Mouse (Mus musculus): ENCODE measurements around the gene Bach2. TPM values are rescaled to one million over a fixed set of nuclear protein-coding genes. Genes with fewer than 3 reads are reported as not detected.
A peak's percentile ranks its signal among the peaks of the same experiment; 100 is the strongest.

The Bach2 gene
- polyA plus RNA-seq, 1 experiment from 2014 or later = 21.9 TPM

GRCm38 (mm10) chr4:32319327-32319726 is 80.7 kb downstream of the Bach2 start:
- H3K4me1 ChIP-seq (ENCODE audit: control insufficient read depth, insufficient read depth, low read length) = 0 out of 2 replicates have a peak, but pooled peaks cover 5% of the 10 kb centered on the region
- WGBS = 94% methylated on average over 3 of the region's 3 CpGs

DNA sequence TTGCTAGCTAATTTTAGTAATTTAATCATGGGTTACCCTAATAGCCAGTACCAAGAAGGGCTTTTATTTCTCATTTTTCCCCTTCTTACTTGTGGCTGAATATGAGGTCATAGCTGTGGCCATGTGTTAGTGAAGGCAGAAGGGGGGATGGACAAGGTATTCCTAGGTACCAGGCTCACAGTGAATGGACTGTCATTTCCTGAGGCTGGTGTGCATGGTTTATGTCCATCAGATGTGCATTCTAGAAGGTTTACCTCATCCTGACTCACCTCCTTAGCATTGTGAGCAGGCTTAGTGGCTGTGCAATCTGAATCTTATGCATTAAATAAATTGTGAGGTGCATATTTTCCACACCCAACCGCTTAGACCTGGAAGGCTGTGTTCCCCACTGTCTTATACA is 81.4 kb downstream of the Bach2 start:
- DNase-seq (ENCODE audit: low spot score) (no peak), ATAC-seq (no peak)
- Histone ChIP-seq H3K4me3 (ENCODE audit: low read depth, low read length) (no peak overlapping the region), H3K36me3 (ENCODE audit: control insufficient read depth, insufficient read depth, low read length) (peaks cover 13% of the 10 kb centered on the region), H3K27me3 (replicated peaks; ENCODE audit: control insufficient read depth, insufficient read depth, low read length) (no peaks in the 10 kb centered on the region), H3K9me3 (replicated peaks; ENCODE audit: control insufficient read depth, low read length) (0 out of 2 replicates have a peak, but pooled peaks cover 4% of the 10 kb centered on the region), H3K9ac (ENCODE audit: low read length) (no peak overlapping the region), H3K4me2 (ENCODE audit: low read length) (no peak overlapping the region), H3K4me1 (ENCODE audit: control insufficient read depth, insufficient read depth, low read length) (peaks cover 9% of the 10 kb centered on the region), H3K27ac (ENCODE audit: low read depth, low read length) (no peak overlapping the region)
- 92% methylated on average over 1 of the region's 1 CpGs for WGBS

More at GRCm38 (mm10) chr4:32319327-32319726, 80.7 kb downstream of the Bach2 start:
- no peak overlapping the region for H3K9ac ChIP-seq (ENCODE audit: low read length)
- ATAC-seq = no peak
- no peak overlapping the region for H3K4me3 ChIP-seq (ENCODE audit: low read depth, low read length)
- 0 out of 2 replicates have a peak, but pooled peaks cover 4% of the 10 kb centered on the region for H3K9me3 ChIP-seq (replicated peaks; ENCODE audit: control insufficient read depth, low read length)
- no peak overlapping the region for H3K4me2 ChIP-seq (ENCODE audit: low read length)
- DNase-seq (ENCODE audit: low spot score) = no peak
- H3K36me3 ChIP-seq (ENCODE audit: control insufficient read depth, insufficient read depth, low read length) = peaks cover 13% of the 10 kb centered on the region
- no peaks in the 10 kb centered on the region for H3K27me3 ChIP-seq (replicated peaks; ENCODE audit: control insufficient read depth, insufficient read depth, low read length)
- H3K27ac ChIP-seq (ENCODE audit: low read depth, low read length) = no peak overlapping the region

DNA sequence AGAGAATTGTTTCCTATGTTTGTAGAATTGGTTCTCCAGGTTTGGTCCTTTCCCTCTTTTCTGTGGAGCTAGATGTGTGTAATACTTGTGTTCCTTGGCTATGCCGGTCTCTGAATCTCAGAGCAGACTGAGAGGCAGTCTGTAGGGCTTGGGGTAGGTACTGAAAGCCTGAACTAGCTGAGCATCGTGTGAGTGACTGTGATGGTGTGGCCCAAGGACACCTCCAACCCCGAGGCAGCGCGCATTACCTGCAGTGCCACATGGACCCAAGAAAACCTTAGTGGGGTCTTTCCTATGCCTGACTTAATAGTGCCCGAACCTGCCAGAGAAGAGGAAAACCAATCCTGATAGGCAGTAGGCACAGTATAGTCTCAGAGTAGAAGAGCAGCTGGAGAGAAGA is 85.5 kb downstream of the Bach2 start:
- DNase-seq (ENCODE audit: low spot score) (no peak), ATAC-seq (no peak)
- Histone ChIP-seq H3K4me3 (ENCODE audit: low read depth, low read length) (no peak overlapping the region), H3K9me3 (replicated peaks; ENCODE audit: control insufficient read depth, low read length) (0 out of 2 replicates have a peak, but pooled peaks cover 4% of the 10 kb centered on the region), H3K27me3 (replicated peaks; ENCODE audit: control insufficient read depth, insufficient read depth, low read length) (no peaks in the 10 kb centered on the region), H3K4me2 (ENCODE audit: low read length) (no peak overlapping the region), H3K36me3 (ENCODE audit: control insufficient read depth, insufficient read depth, low read length) (no peaks in the 10 kb centered on the region), H3K4me1 (ENCODE audit: control insufficient read depth, insufficient read depth, low read length) (peaks cover 39% of the 10 kb centered on the region), H3K9ac (ENCODE audit: low read length) (no peak overlapping the region), H3K27ac (ENCODE audit: low read depth, low read length) (no peak overlapping the region)
- 94% methylated on average over 6 of the region's 6 CpGs for WGBS

GRCm38 (mm10) chr4:32324967-32325366 is 86.4 kb downstream of the Bach2 start:
- no peak overlapping the region for H3K4me2 ChIP-seq (ENCODE audit: low read length)
- no peak overlapping the region for H3K27ac ChIP-seq (ENCODE audit: low read depth, low read length)
- H3K9me3 ChIP-seq (replicated peaks; ENCODE audit: control insufficient read depth, low read length) = 0 out of 2 replicates have a peak, but pooled peaks cover 4% of the 10 kb centered on the region
- no peaks in the 10 kb centered on the region for H3K36me3 ChIP-seq (ENCODE audit: control insufficient read depth, insufficient read depth, low read length)
- ATAC-seq (no peak), DNase-seq (ENCODE audit: low spot score) (no peak)
- 55% methylated on average over 4 of the region's 4 CpGs for WGBS
- H3K4me3 ChIP-seq (ENCODE audit: low read depth, low read length) = no peak overlapping the region
- H3K27me3 ChIP-seq (replicated peaks; ENCODE audit: control insufficient read depth, insufficient read depth, low read length) = no peaks in the 10 kb centered on the region
- no peak overlapping the region for H3K9ac ChIP-seq (ENCODE audit: low read length)
- peaks cover 39% of the 10 kb centered on the region for H3K4me1 ChIP-seq (ENCODE audit: control insufficient read depth, insufficient read depth, low read length)

DNA sequence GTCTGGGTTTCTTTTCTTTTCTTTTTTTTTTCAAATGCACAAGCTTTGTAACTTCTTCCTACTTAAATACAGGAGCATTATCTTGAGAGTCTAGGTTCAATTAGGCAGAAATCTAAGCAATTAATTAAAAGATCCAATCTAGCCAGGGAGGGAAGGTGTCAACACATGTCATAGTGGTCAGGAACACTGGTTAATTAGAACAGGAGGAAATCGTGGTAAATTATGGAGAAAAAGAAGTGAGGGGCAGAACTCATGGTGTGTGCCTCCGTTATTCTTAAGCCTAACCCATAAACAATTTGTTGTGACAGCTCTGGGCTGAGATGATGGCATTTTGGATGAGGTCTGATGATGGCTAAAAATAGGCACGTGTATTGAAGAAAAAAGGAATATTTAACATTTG is 87.0 kb downstream of the Bach2 start:
- Histone ChIP-seq H3K4me2 (ENCODE audit: low read length) (peak overlapping the region; percentile 1; the same call in 1 of the 2 replicates), H3K9me3 (replicated peaks; ENCODE audit: control insufficient read depth, low read length) (0 out of 2 replicates have a peak, but pooled peaks cover 4% of the 10 kb centered on the region), H3K27me3 (replicated peaks; ENCODE audit: control insufficient read depth, insufficient read depth, low read length) (no peaks in the 10 kb centered on the region), H3K36me3 (ENCODE audit: control insufficient read depth, insufficient read depth, low read length) (no peaks in the 10 kb centered on the region), H3K9ac (ENCODE audit: low read length) (0 out of 2 replicates have a peak overlapping the region, but pooled peaks have one; percentile 8), H3K27ac (ENCODE audit: low read depth, low read length) (peak overlapping the region; percentile 86), H3K4me1 (ENCODE audit: control insufficient read depth, insufficient read depth, low read length) (peaks cover 39% of the 10 kb centered on the region), H3K4me3 (ENCODE audit: low read depth, low read length) (no peak overlapping the region)
- under 1% methylated on average over 3 of the region's 3 CpGs for WGBS
- DNase-seq (ENCODE audit: low spot score) (peak; percentile 74), ATAC-seq (peak; percentile 65)

DNA sequence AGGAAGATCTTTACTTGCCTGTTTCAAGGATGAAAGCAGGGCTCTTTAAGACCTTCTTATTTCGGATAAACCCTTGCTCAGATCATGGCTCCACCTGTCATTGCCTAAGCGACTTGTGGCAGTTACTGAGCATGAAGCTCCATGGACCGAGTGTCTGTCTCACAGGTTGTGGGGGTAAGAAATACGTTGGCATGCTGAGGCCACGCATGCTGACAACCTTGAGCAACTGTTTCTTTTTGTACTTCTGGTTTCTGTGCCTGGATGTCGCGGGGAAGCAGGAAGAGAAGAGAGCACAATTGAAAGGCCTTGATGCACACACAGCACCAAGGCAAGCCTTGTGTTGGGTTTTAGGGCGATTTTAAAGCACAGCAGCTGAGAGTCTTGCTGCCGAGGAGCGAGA is 87.7 kb downstream of the Bach2 start:
- WGBS = 36% methylated on average over 10 of the region's 10 CpGs
- H3K9me3 ChIP-seq (replicated peaks; ENCODE audit: control insufficient read depth, low read length) = 0 out of 2 replicates have a peak, but pooled peaks cover 4% of the 10 kb centered on the region
- ATAC-seq (peak; percentile 3; the same call in 1 of the 2 replicates), DNase-seq (ENCODE audit: low spot score) (peak; percentile 42)
- H3K4me2 ChIP-seq (ENCODE audit: low read length) = peak overlapping the region; percentile 25; the same call in 1 of the 2 replicates
- H3K4me1 ChIP-seq (ENCODE audit: control insufficient read depth, insufficient read depth, low read length) = peaks cover 36% of the 10 kb centered on the region
- no peaks in the 10 kb centered on the region for H3K36me3 ChIP-seq (ENCODE audit: control insufficient read depth, insufficient read depth, low read length)
- no peaks in the 10 kb centered on the region for H3K27me3 ChIP-seq (replicated peaks; ENCODE audit: control insufficient read depth, insufficient read depth, low read length)
- H3K27ac ChIP-seq (ENCODE audit: low read depth, low read length) = peak overlapping the region; percentile 86
- no peak overlapping the region for H3K4me3 ChIP-seq (ENCODE audit: low read depth, low read length)
- H3K9ac ChIP-seq (ENCODE audit: low read length) = peak overlapping the region; percentile 40

DNA sequence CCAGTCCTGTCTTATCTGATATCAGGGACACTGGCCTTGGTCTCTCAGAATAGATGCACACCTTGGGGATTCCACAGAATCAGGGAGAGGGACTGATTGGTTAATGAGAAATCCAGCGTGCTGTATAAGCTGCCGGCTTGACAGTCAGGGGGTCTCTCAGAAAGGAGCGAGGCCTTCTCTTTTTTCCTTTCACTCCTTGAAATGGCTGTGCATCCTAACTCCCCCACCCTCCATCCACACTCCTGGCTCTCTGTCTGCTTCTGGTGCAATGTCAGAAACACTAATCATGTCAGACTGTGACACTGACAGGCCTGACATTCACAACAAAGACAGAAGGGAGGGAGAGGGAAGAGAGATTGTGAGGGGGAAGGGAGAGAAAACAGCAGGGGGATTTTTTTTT is 88.3 kb downstream of the Bach2 start:
- Histone ChIP-seq H3K4me3 (ENCODE audit: low read depth, low read length) (no peak overlapping the region), H3K27me3 (replicated peaks; ENCODE audit: control insufficient read depth, insufficient read depth, low read length) (no peaks in the 10 kb centered on the region), H3K27ac (ENCODE audit: low read depth, low read length) (peak overlapping the region; percentile 86), H3K4me1 (ENCODE audit: control insufficient read depth, insufficient read depth, low read length) (peaks cover 36% of the 10 kb centered on the region), H3K36me3 (ENCODE audit: control insufficient read depth, insufficient read depth, low read length) (no peaks in the 10 kb centered on the region), H3K4me2 (ENCODE audit: low read length) (peak overlapping the region; percentile 25; the same call in 1 of the 2 replicates), H3K9me3 (replicated peaks; ENCODE audit: control insufficient read depth, low read length) (0 out of 2 replicates have a peak, but pooled peaks cover 4% of the 10 kb centered on the region), H3K9ac (ENCODE audit: low read length) (peak overlapping the region; percentile 40)
- WGBS = 4% methylated on average over 3 of the region's 3 CpGs
- DNase-seq (ENCODE audit: low spot score) (peak; percentile 64), ATAC-seq (peak; percentile 61)

GRCm38 (mm10) chr4:32327626-32328025 is 89.0 kb downstream of the Bach2 start:
- H3K9me3 ChIP-seq (replicated peaks; ENCODE audit: control insufficient read depth, low read length) = 0 out of 2 replicates have a peak, but pooled peaks cover 4% of the 10 kb centered on the region
- no peak for DNase-seq (ENCODE audit: low spot score)
- 0 out of 2 replicates have a peak overlapping the region, but pooled peaks have one; percentile 4 for H3K4me2 ChIP-seq (ENCODE audit: low read length)
- peak overlapping the region; percentile 30 for H3K9ac ChIP-seq (ENCODE audit: low read length)
- 33% methylated on average over 5 of the region's 5 CpGs for WGBS
- H3K27me3 ChIP-seq (replicated peaks; ENCODE audit: control insufficient read depth, insufficient read depth, low read length) = no peaks in the 10 kb centered on the region
- no peak for ATAC-seq
- H3K36me3 ChIP-seq (ENCODE audit: control insufficient read depth, insufficient read depth, low read length) = no peaks in the 10 kb centered on the region
- H3K4me1 ChIP-seq (ENCODE audit: control insufficient read depth, insufficient read depth, low read length) = peaks cover 36% of the 10 kb centered on the region
- peak overlapping the region; percentile 86 for H3K27ac ChIP-seq (ENCODE audit: low read depth, low read length)
- no peak overlapping the region for H3K4me3 ChIP-seq (ENCODE audit: low read depth, low read length)

DNA sequence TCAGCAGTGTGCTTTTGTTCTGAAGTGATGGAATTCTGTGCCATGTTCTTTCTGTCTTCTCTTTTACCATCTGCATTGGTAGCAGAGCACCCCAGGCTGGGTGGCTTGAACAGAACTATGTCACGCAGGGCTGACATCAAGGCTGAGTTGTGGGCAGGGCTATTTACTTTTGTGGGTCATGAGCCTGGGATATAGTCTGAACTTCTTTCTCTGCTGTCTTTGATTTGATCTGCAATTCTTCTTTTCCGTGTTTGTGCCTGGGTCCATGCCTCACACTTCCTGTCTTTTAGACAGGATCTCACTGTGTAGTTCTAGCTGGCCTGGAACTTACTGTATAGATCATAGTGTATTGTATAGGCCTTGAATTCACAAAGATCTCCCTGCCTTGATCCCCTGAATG is 90.0 kb downstream of the Bach2 start:
- Histone ChIP-seq H3K9me3 (replicated peaks; ENCODE audit: control insufficient read depth, low read length) (0 out of 2 replicates have a peak, but pooled peaks cover under 1% of the 10 kb centered on the region), H3K36me3 (ENCODE audit: control insufficient read depth, insufficient read depth, low read length) (no peaks in the 10 kb centered on the region), H3K27me3 (replicated peaks; ENCODE audit: control insufficient read depth, insufficient read depth, low read length) (no peaks in the 10 kb centered on the region), H3K27ac (ENCODE audit: low read depth, low read length) (no peak overlapping the region), H3K4me2 (ENCODE audit: low read length) (no peak overlapping the region), H3K4me3 (ENCODE audit: low read depth, low read length) (no peak overlapping the region), H3K9ac (ENCODE audit: low read length) (no peak overlapping the region), H3K4me1 (ENCODE audit: control insufficient read depth, insufficient read depth, low read length) (peaks cover 36% of the 10 kb centered on the region)
- WGBS = 82% methylated on average over 2 of the region's 2 CpGs
- DNase-seq (ENCODE audit: low spot score) (no peak), ATAC-seq (no peak)
